Mouse (Mus musculus) embryonic fibroblast, embryonic 13.5 days (primary cell): ENCODE results near the gene Pigq. TPM values are rescaled to one million over a fixed set of nuclear protein-coding genes. Genes with fewer than 3 reads are reported as not detected.

Source experiments
- H3K27ac ChIP-seq: 2 replicates; pipeline ENCODE4 v1.5.1; 2012; ENCODE audit warnings: low read length, control low read depth, inconsistent platforms; ENCODE audit not compliant: insufficient read depth
- H3K4me1 ChIP-seq: 2 replicates; pipeline ENCODE4 v1.6.1; 2011; ENCODE audit warnings: low read length; ENCODE audit not compliant: control insufficient read depth, insufficient read depth
- H3K4me3 ChIP-seq: 2 replicates; pipeline ENCODE4 v1.5.1; 2011; ENCODE audit warnings: mild to moderate bottlenecking, control low read depth, low read length; ENCODE audit not compliant: insufficient read depth
- CTCF ChIP-seq: IDR thresholded peaks from 2 replicates; pipeline ENCODE4 v1.5.1; 2011; ENCODE audit warnings: mild to moderate bottlenecking, control low read depth, low read length, moderate library complexity, borderline replicate concordance; ENCODE audit not compliant: insufficient read depth
- POLR2A ChIP-seq: IDR thresholded peaks from 2 replicates; pipeline ENCODE4 v1.6.1; 2011; ENCODE audit warnings: low read depth, mild to moderate bottlenecking, control low read depth, low read length, moderate library complexity
- polyA plus RNA-seq: library from polyadenylated mRNA; stranded (reverse); fragments of >200 nt; gene quantifications from 2 replicates; pipeline ENCODE4 v1.2.4, GENCODE M21; 2011; ENCODE audit warnings: low read depth; ENCODE audit not compliant: missing spikeins, insufficient read length

The Pigq gene
- polyA plus RNA-seq, 1 experiment, result 47.8 TPM

DNA sequence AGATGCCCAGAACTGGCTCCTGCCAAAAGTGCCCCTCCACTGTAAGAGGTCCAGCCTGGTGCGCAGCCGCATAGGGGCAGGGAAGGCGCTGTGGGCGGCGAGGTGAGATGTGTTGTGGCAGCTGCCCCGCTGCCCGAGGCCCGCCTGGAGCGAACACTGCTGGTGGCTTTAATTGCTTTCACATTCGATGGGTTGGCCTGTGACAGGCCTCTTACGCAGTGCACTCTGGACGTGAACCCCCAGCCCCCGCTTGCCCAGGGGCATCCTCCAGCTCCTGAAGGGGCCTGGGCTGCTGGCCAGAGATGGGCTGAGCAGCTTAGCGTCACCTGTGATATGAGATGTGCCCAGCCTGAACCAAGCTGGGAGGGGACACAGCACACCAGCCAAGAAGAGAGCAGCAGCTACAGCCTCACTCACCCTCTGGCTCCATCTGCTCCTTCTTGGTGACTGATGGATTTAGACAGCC, 12.9 kb upstream of the Pigq start:
- H3K4me3 ChIP-seq, result no peak overlapping the region
- TF ChIP-seq CTCF (no peak), POLR2A (no peak)
- H3K4me1 ChIP-seq, result no peaks in the 10 kb centered on the region
- no peak overlapping the region for H3K27ac ChIP-seq

GRCm38 (mm10) chr17:25956631-25957030, 11.9 kb upstream of the Pigq start:
- H3K27ac ChIP-seq, result no peak overlapping the region
- H3K4me3 ChIP-seq, result no peak overlapping the region
- TF ChIP-seq POLR2A (no peak), CTCF (no peak)
- H3K4me1 ChIP-seq, result no peaks in the 10 kb centered on the region

DNA sequence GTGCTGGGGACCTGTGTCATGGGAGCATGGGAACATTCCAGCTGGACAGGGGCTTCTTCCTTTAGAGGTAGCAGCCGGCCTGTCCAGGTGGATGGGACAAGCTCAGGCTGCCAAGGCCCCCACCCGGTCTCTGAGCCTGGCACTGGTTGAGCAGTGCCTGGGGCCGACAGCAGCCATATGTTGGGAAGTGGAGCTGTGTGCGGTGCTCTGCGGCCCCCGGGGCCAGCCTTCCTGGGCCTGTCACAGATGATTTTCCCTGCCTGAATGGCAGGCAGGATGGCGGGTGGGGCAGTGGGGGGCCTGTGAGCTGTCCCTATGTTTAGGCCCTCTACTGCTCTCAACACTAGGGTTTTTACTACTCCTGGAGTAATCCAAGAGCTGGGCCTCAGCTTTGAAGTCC, 11.5 kb upstream of the Pigq start:
- TF ChIP-seq POLR2A (no peak), CTCF (no peak)
- Histone ChIP-seq H3K4me3 (no peak overlapping the region), H3K27ac (no peak overlapping the region), H3K4me1 (no peaks in the 10 kb centered on the region)

DNA sequence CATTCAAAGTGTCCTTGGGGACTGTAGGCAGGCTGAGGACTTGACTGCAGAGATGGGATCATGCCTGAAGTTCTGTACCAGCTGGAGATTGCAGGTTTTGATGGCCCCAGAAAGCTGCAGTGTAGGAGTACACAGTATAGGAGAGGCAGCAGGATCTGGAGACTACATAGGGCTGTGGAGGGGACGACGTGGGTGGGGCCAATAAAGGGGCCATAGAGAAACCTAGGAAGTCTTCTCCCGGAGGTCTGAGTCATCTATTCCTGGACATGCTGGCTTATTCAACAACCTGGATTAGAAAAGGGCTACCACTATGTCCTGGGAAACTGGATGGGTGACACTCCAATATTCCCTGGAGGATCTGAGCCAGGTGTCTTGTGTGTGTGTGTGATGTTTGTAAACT, 11.0 kb upstream of the Pigq start:
- no peak overlapping the region for H3K27ac ChIP-seq

GRCm38 (mm10) chr17:25954671-25955070, 9.9 kb upstream of the Pigq start:
- TF ChIP-seq POLR2A, result no peak
- TF ChIP-seq CTCF, result no peak
- H3K4me1 ChIP-seq, result no peaks in the 10 kb centered on the region
- H3K27ac ChIP-seq, result no peak overlapping the region

More for the DNA sequence above, 11.0 kb upstream of the Pigq start:
- no peak for TF ChIP-seq POLR2A
- no peak for TF ChIP-seq CTCF
- H3K4me1 ChIP-seq, result no peaks in the 10 kb centered on the region
- H3K4me3 ChIP-seq, result no peak overlapping the region

DNA sequence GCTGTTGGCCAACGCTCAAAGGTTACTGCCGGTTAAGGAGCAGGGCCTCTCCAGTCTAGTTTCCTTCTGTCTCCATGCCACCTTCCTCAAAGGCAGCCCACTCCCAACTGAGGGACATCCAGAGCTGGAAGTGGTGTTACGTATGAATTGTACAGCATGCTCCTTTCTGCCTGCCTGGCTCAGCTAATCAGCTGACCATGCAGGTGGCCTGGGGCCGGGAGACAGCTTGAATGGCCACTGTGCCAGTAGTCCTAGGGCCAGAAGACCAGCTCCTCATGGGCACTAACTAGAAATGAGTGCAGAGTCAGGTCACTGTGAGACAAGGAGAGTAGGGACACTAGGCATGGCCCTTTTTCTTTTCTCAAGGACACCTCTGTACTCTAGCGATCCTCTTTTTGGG, 8.4 kb upstream of the Pigq start:
- H3K4me1 ChIP-seq, result no peaks in the 10 kb centered on the region

More at GRCm38 (mm10) chr17:25954671-25955070, 9.9 kb upstream of the Pigq start:
- H3K4me3 ChIP-seq, result no peak overlapping the region

GRCm38 (mm10) chr17:25951803-25952623, 7.3 kb upstream of the Pigq start, which contains the start of gene A930017K11Rik:
A930017K11Rik (minus strand) TSS chr17:25952565.
- TF ChIP-seq CTCF (no peak), POLR2A (no peak)
- Histone ChIP-seq H3K27ac (no peak within 1 kb of the TSS), H3K4me3 (peak within 1 kb of the TSS; percentile 30), H3K4me1 (no peaks in the 10 kb centered on the region)

More for the DNA sequence above, 8.4 kb upstream of the Pigq start:
- no peak overlapping the region for H3K27ac ChIP-seq
- H3K4me3 ChIP-seq, result no peak overlapping the region
- TF ChIP-seq POLR2A (no peak), CTCF (no peak)

GRCm38 (mm10) chr17:25951225-25951802, 6.6 kb upstream of the Pigq start:
- H3K4me1 ChIP-seq, result no peaks in the 10 kb centered on the region
- peak overlapping the region; percentile 30 for H3K4me3 ChIP-seq
- TF ChIP-seq CTCF, result no peak
- TF ChIP-seq POLR2A, result no peak
- no peak overlapping the region for H3K27ac ChIP-seq

DNA sequence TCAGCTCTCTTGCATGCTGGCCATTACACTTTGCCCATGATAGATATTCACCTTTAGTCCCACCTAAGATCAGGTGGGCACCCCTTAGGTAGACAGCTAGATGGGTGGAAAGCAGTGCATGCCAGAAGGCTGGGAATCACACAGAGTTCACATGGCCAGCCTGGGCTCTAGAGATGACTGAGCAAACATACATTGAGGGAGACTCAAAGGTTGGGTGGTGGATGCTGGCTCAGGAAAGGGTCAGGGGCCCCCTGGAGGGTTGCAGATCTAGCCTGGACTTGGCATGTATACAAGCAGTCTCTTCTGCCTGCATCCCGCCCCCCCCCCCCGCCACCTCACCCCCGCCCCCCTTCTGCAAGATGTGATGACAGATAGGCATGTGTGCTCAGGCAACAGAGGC, 6.0 kb upstream of the Pigq start:
- H3K4me3 ChIP-seq, result no peak overlapping the region
- H3K27ac ChIP-seq, result no peak overlapping the region
- TF ChIP-seq POLR2A (no peak), CTCF (no peak)
- no peaks in the 10 kb centered on the region for H3K4me1 ChIP-seq

DNA sequence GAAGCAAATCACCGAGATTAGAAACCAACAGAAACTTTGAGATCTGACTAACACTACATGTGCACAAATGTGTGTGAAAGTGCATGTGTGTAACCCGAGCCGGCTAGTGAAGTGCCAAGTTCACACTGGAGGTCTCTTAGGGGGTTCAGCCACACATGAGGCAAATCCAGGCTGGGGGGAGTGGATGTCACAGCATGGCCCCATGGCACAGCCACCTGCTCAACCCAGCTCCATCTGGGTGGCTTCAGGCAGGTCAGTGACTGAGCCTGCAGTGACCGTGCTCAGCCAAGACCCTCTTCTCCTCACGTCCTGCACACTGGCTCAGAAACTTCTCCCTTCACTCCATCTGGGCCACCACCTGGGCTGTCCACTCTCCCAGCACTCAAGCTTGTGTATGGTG, 5.2 kb upstream of the Pigq start:
- H3K4me1 ChIP-seq, result no peaks in the 10 kb centered on the region
- no peak for TF ChIP-seq POLR2A
- no peak overlapping the region for H3K27ac ChIP-seq
- H3K4me3 ChIP-seq, result no peak overlapping the region
